In the genomic region with DNA sequence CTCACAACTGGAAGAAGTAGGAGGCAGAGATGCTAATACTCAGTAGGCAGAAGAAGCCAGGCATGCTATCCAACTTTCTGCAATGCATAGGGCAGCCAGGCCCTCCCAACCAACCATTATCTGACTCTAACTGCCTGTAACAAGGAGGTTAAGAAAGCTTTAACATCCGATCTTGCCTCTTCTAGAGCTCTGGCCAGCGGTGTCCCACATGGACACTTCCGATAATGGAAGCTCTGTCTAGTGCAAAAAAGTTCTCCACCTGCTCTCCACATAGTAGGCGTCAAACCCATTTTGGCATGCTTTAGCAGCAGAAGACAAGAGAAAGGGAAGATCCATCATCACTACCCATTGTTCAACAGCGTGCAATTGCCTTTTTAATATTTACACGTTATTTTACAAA, we compare ENCODE assay signal across 8 mouse cellular contexts. TPM values are rescaled to one million over a fixed set of nuclear protein-coding genes. Genes with fewer than 3 reads are reported as not detected.
DNase-seq lines count a peak whose midpoint lies in the region; ATAC-seq and TF ChIP-seq lines count a peak whose summit lies in the region.

No protein-coding gene starts in this region.

- ATAC-seq in intestine, postnatal 0 days = no peak
- ATAC-seq in neural tube, embryonic 13.5 days (ENCODE audit: low read depth) = no peak

- DNase-seq in layer of hippocampus, adult 2 months (ENCODE audit: low spot score in 2 of 2) = no peak
- no peak for DNase-seq in layer of hippocampus, postnatal 25 days (ENCODE audit: extremely low spot score in 1 of 2, low spot score in 1 of 2)
- DNase-seq in embryonic facial prominence, embryonic 10.5 days (ENCODE audit: low spot score) = peak; percentile 17
- DNase-seq in layer of hippocampus, adult 11-12 months (ENCODE audit: low spot score) = no peak
- no peak for DNase-seq in spleen, adult 18-20 months
- DNase-seq in left cerebral cortex, adult 8-10 months (ENCODE audit: low spot score in 2 of 2) = no peak

- peak overlapping the region; percentile 93 for H3K27ac ChIP-seq in layer of hippocampus, adult 2 months
- H3K27ac ChIP-seq in embryonic facial prominence, embryonic 10.5 days (replicated peaks) = peak overlapping the region; percentile 98
- H3K27ac ChIP-seq in intestine, postnatal 0 days (ENCODE audit: low read depth, low read length) = no peak overlapping the region
- H3K27ac ChIP-seq in neural tube, embryonic 13.5 days (replicated peaks) = no peak overlapping the region

- peak overlapping the region; percentile 72 for H3K4me2 ChIP-seq in intestine, postnatal 0 days (replicated peaks; ENCODE audit: low read depth)
- H3K4me2 ChIP-seq in neural tube, embryonic 13.5 days = peak overlapping the region; percentile 88

- peak overlapping the region; percentile 71 for H3K4me3 ChIP-seq in layer of hippocampus, adult 2 months
- H3K4me3 ChIP-seq in embryonic facial prominence, embryonic 10.5 days = peak overlapping the region; percentile 97
- H3K4me3 ChIP-seq in intestine, postnatal 0 days (ENCODE audit: low read depth, low read length) = peak overlapping the region; percentile 77
- peak overlapping the region; percentile 99 for H3K4me3 ChIP-seq in neural tube, embryonic 13.5 days

- H3K36me3 ChIP-seq in embryonic facial prominence, embryonic 10.5 days (replicated peaks) = peaks cover 63% of the 10 kb centered on the region
- peaks cover 17% of the 10 kb centered on the region for H3K36me3 ChIP-seq in intestine, postnatal 0 days (ENCODE audit: control insufficient read depth, insufficient read depth)
- H3K36me3 ChIP-seq in neural tube, embryonic 13.5 days = peaks cover 34% of the 10 kb centered on the region

- H3K9ac ChIP-seq in intestine, postnatal 0 days (ENCODE audit: low read depth, low read length) = peak overlapping the region; percentile 91
- H3K9ac ChIP-seq in neural tube, embryonic 13.5 days = peak overlapping the region; percentile 99

- H3K27me3 ChIP-seq in embryonic facial prominence, embryonic 10.5 days (replicated peaks; ENCODE audit: low read depth, poor library complexity, severe bottlenecking) = no peaks in the 10 kb centered on the region
- H3K27me3 ChIP-seq in intestine, postnatal 0 days (replicated peaks; ENCODE audit: control insufficient read depth, insufficient read depth, low read length) = no peaks in the 10 kb centered on the region
- H3K27me3 ChIP-seq in neural tube, embryonic 13.5 days = no peaks in the 10 kb centered on the region

- H3K4me1 ChIP-seq in embryonic facial prominence, embryonic 10.5 days = peaks cover 24% of the 10 kb centered on the region
- H3K4me1 ChIP-seq in intestine, postnatal 0 days (replicated peaks; ENCODE audit: control insufficient read depth, insufficient read depth, low read length) = 0 out of 2 replicates have a peak, but pooled peaks cover 2% of the 10 kb centered on the region
- peaks cover 56% of the 10 kb centered on the region for H3K4me1 ChIP-seq in neural tube, embryonic 13.5 days (replicated peaks)

- WGBS in embryonic facial prominence, embryonic 10.5 days = 7% methylated on average over 6 of the region's 6 CpGs
- under 1% methylated on average over 6 of the region's 6 CpGs for WGBS in intestine, postnatal 0 days
- WGBS in neural tube, embryonic 13.5 days = 4% methylated on average over 6 of the region's 6 CpGs

- no peaks in the 10 kb centered on the region for H3K9me3 ChIP-seq in embryonic facial prominence, embryonic 10.5 days
- H3K9me3 ChIP-seq in intestine, postnatal 0 days (ENCODE audit: control insufficient read depth) = no peaks in the 10 kb centered on the region
- H3K9me3 ChIP-seq in neural tube, embryonic 13.5 days = no peaks in the 10 kb centered on the region

- no peak for TF ChIP-seq CTCF in layer of hippocampus, adult 2 months (conservative IDR thresholded peaks at IDR 0.05)
- no peak for TF ChIP-seq CTCF in intestine, postnatal 0 days (IDR thresholded peaks at IDR 0.05; ENCODE audit: low read depth)

RNA-seq across cellular contexts. Expression of gene Ccl25, which starts 1.1 kb away (rescaled TPM):
- 10 to 100 TPM; 24.6 to 27.5 TPM for total RNA-seq in layer of hippocampus, adult 2 months (2021)
- 10 to 100 TPM; 20.6 to 25.9 TPM for total RNA-seq in layer of hippocampus, postnatal 25 days (2021)
- 24.4 and 25.4 TPM in 2 replicates for polyA plus RNA-seq in embryonic facial prominence, embryonic 10.5 days (2016; fragmentation: Nextera tagmentation; extraction: Ambion mirVana)
- polyA plus RNA-seq in intestine, postnatal 0 days (2015; fragmentation: Nextera tagmentation; extraction: Ambion mirVana) = 190 and 217 TPM in 2 replicates
- polyA plus RNA-seq in neural tube, embryonic 13.5 days (2015; fragmentation: Nextera tagmentation; extraction: Ambion mirVana) = 20.7 and 21.3 TPM in 2 replicates
- total RNA-seq in left cerebral cortex, adult 8-10 months (2022) = 10 to 100 TPM; 18.5 to 23.5 (median 21.9) TPM

RNA-seq across cellular contexts. Expression of gene Elavl1, which starts 1.3 kb away (rescaled TPM):
- total RNA-seq in layer of hippocampus, adult 2 months (2021) = 10 to 100 TPM; 78.6 to 81.1 TPM
- total RNA-seq in layer of hippocampus, postnatal 25 days (2021) = 10 to 100 TPM; 74.1 to 77.7 TPM
- polyA plus RNA-seq in embryonic facial prominence, embryonic 10.5 days (2016; fragmentation: Nextera tagmentation; extraction: Ambion mirVana) = 362 and 373 TPM in 2 replicates
- 64.8 and 73.4 TPM in 2 replicates for polyA plus RNA-seq in intestine, postnatal 0 days (2015; fragmentation: Nextera tagmentation; extraction: Ambion mirVana)
- polyA plus RNA-seq in neural tube, embryonic 13.5 days (2015; fragmentation: Nextera tagmentation; extraction: Ambion mirVana) = 119 and 139 TPM in 2 replicates
- total RNA-seq in left cerebral cortex, adult 8-10 months (2022) = 10 to 100 TPM; 66.3 to 74.7 (median 68.8) TPM

RNA-seq across cellular contexts. Expression of gene Timm44, which starts 48.2 kb away (rescaled TPM):
- 10 to 100 TPM; 73.9 to 78.8 TPM for total RNA-seq in layer of hippocampus, adult 2 months (2021)
- 10 to 100 TPM; 55.6 to 77.1 TPM for total RNA-seq in layer of hippocampus, postnatal 25 days (2021)
- 64.7 and 73.3 TPM in 2 replicates for polyA plus RNA-seq in embryonic facial prominence, embryonic 10.5 days (2016; fragmentation: Nextera tagmentation; extraction: Ambion mirVana)
- polyA plus RNA-seq in intestine, postnatal 0 days (2015; fragmentation: Nextera tagmentation; extraction: Ambion mirVana) = 33.7 and 35.5 TPM in 2 replicates
- polyA plus RNA-seq in neural tube, embryonic 13.5 days (2015; fragmentation: Nextera tagmentation; extraction: Ambion mirVana) = 38.3 and 39.3 TPM in 2 replicates
- 10 to 100 TPM; 62.8 to 72.5 (median 66.8) TPM for total RNA-seq in left cerebral cortex, adult 8-10 months (2022)

Comparison
In these comparisons a context has a peak if more than half of its experiments do, and no peak if none do; other contexts are left out.
1. H3K27ac ChIP-seq: peak in layer of hippocampus, adult 2 months (single experiment) and embryonic facial prominence, embryonic 10.5 days (single experiment); none in intestine, postnatal 0 days (single experiment) and neural tube, embryonic 13.5 days (single experiment).
2. Peak in every context shown above with its lines, with median percentiles within 50 percentile points of each other: H3K4me3 ChIP-seq.